Mouse (Mus musculus): ENCODE results near the gene Usp29. TPM values are rescaled to one million over a fixed set of nuclear protein-coding genes. Genes with fewer than 3 reads are reported as not detected.
"Not testable (repeated sequence)": the region's sequence is repeated elsewhere in the genome, so short reads cannot be mapped to it uniquely, and the experiment has no call there.

The Usp29 gene
- polyA plus RNA-seq, 1 experiment from 2014 or later: 2.7 TPM

- Histone ChIP-seq H3K27me3 (replicated peaks) (no peaks in the 10 kb centered on the region), H3K4me3 (no peak overlapping the region), H3K36me3 (no peaks in the 10 kb centered on the region), H3K4me1 (no peaks in the 10 kb centered on the region), H3K4me2 (no peak overlapping the region), H3K27ac (no peak overlapping the region), H3K9me3 (replicated peaks) (no peaks in the 10 kb centered on the region), H3K9ac (no peak overlapping the region)
- no peak for ATAC-seq
- 77% methylated on average over 19 of the region's 19 CpGs for WGBS (ENCODE audit: insufficient replicate concordance)
Observed at GRCm38 (mm10) chr7:6976890-6977289, 246.5 kb downstream of the Usp29 start.

- ATAC-seq; H3K36me3 ChIP-seq; H3K4me2 ChIP-seq; H3K27me3 ChIP-seq (replicated peaks); H3K27ac ChIP-seq; H3K9ac ChIP-seq; H3K4me3 ChIP-seq; H3K4me1 ChIP-seq; H3K9me3 ChIP-seq (replicated peaks): not testable (repeated sequence)
- 70% methylated on average over 11 of the region's 11 CpGs for WGBS (ENCODE audit: insufficient replicate concordance)
Observed at GRCm38 (mm10) chr7:6995251-6995650, 264.9 kb downstream of the Usp29 start, which contains the start of gene Aurkc. Aurkc (plus strand) TSS chr7:6995300.

DNA sequence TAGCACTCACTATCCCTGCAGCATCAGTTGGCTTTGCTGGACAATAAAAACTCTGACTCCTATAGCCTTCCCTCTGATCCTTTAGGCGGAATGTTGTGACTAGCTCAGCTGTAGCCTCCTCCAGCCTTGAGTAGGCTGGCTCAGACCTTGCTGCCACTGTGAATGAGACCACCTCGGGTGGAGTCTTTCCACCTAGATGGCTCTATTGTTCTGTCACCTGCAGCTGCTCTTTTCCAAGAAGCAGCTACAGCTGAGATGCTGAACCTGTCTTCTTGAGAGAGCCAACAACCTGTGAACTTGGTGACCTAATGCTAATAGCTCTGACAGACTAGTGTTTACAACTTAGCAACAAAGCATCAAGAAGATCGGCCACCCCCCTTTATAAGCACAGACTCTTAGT, 268.5 kb downstream of the Usp29 start:
- not testable (repeated sequence) for H3K4me1 ChIP-seq; H3K27ac ChIP-seq; H3K36me3 ChIP-seq; H3K4me3 ChIP-seq; H3K9me3 ChIP-seq (replicated peaks); H3K27me3 ChIP-seq (replicated peaks); H3K4me2 ChIP-seq; ATAC-seq; H3K9ac ChIP-seq
- WGBS (ENCODE audit: insufficient replicate concordance): 49% methylated on average over 3 of the region's 3 CpGs

GRCm38 (mm10) chr7:7005441-7005840, 275.1 kb downstream of the Usp29 start:
- not testable (repeated sequence) for H3K9me3 ChIP-seq (replicated peaks); H3K4me1 ChIP-seq; H3K27me3 ChIP-seq (replicated peaks); H3K9ac ChIP-seq; ATAC-seq; H3K36me3 ChIP-seq; H3K4me3 ChIP-seq; H3K4me2 ChIP-seq; H3K27ac ChIP-seq
- 50% methylated on average over 5 of the region's 5 CpGs for WGBS (ENCODE audit: insufficient replicate concordance)

MicroRNAs within 50 kb of the gene (microRNA counts, 519-probe panel; counts per million panel counts)
- 582 counts per million, percentile 70 among the panel's probes with 10 or more counts for microRNA mmu-miR-3099

Small RNA genes within 50 kb of the gene (microRNA-seq; reads per million reads assigned to microRNA genes)
- 36.6 reads per million, percentile 38 among the genes with 10 or more reads in this experiment for gene Mir3099

Other genes with a start within 250 kb of the Usp29 start
- gene Olfr5, start 243.6 kb upstream of the Usp29 start, polyA plus RNA-seq (2016; fragmentation: Nextera tagmentation; extraction: Ambion mirVana): not detected in 2 replicates
- gene Olfr1347, start 230.8 kb upstream of the Usp29 start, polyA plus RNA-seq (2016; fragmentation: Nextera tagmentation; extraction: Ambion mirVana): not detected in 2 replicates
- not detected in 2 replicates for gene Olfr1348, start 221.8 kb upstream of the Usp29 start, polyA plus RNA-seq (2016; fragmentation: Nextera tagmentation; extraction: Ambion mirVana)
- gene Olfr1349, start 207.6 kb upstream of the Usp29 start, polyA plus RNA-seq (2016; fragmentation: Nextera tagmentation; extraction: Ambion mirVana): not detected in 2 replicates
- not detected in 2 replicates for gene Olfr1350, start 165.7 kb upstream of the Usp29 start, polyA plus RNA-seq (2016; fragmentation: Nextera tagmentation; extraction: Ambion mirVana)
- gene Zim1, start 34.1 kb upstream of the Usp29 start, polyA plus RNA-seq (2016; fragmentation: Nextera tagmentation; extraction: Ambion mirVana): 2.1 and 2.8 TPM in 2 replicates
- gene Peg3, start 147 bp upstream of the Usp29 start, polyA plus RNA-seq (2016; fragmentation: Nextera tagmentation; extraction: Ambion mirVana): 75.1 and 81.6 TPM in 2 replicates